Mouse (Mus musculus): ENCODE results near the gene Bcl6. TPM values are rescaled to one million over a fixed set of nuclear protein-coding genes. Genes with fewer than 3 reads are reported as not detected.

Gene Bcl6
- polyA plus RNA-seq, 1 experiment: 16.2 TPM

GRCm38 (mm10) chr16:23993351-23994321 is 5.0 kb upstream of the Bcl6 start:
- Histone ChIP-seq H3K27ac (ENCODE audit: insufficient read depth, low read length) (no peak overlapping the region), H3K4me3 (ENCODE audit: insufficient read depth, low read length) (no peak overlapping the region), H3K4me1 (ENCODE audit: control insufficient read depth, insufficient read depth, low read length) (no peaks in the 10 kb centered on the region; the same call in 1 of the 2 replicates)
- TF ChIP-seq POLR2A (IDR thresholded peaks at IDR 0.05; ENCODE audit: extremely low read depth, insufficient read depth, low read length) (no peak), CTCF (IDR thresholded peaks at IDR 0.05; ENCODE audit: extremely low read depth, insufficient read depth, low read length) (no peak)

GRCm38 (mm10) chr16:23991846-23992580 is 3.4 kb upstream of the Bcl6 start:
- TF ChIP-seq POLR2A (IDR thresholded peaks at IDR 0.05; ENCODE audit: extremely low read depth, insufficient read depth, low read length) (no peak), CTCF (IDR thresholded peaks at IDR 0.05; ENCODE audit: extremely low read depth, insufficient read depth, low read length) (no peak)
- H3K4me1 ChIP-seq (ENCODE audit: control insufficient read depth, insufficient read depth, low read length): no peaks in the 10 kb centered on the region; the same call in 1 of the 2 replicates
- H3K4me3 ChIP-seq (ENCODE audit: insufficient read depth, low read length): no peak overlapping the region
- H3K27ac ChIP-seq (ENCODE audit: insufficient read depth, low read length): no peak overlapping the region

- TF ChIP-seq CTCF (IDR thresholded peaks at IDR 0.05; ENCODE audit: extremely low read depth, insufficient read depth, low read length): peak; percentile 79
- TF ChIP-seq POLR2A (IDR thresholded peaks at IDR 0.05; ENCODE audit: extremely low read depth, insufficient read depth, low read length): no peak
- peak overlapping the region; percentile 1 for H3K4me3 ChIP-seq (ENCODE audit: insufficient read depth, low read length)
- H3K27ac ChIP-seq (ENCODE audit: insufficient read depth, low read length): no peak overlapping the region
- H3K4me1 ChIP-seq (ENCODE audit: control insufficient read depth, insufficient read depth, low read length): no peaks in the 10 kb centered on the region; the same call in 1 of the 2 replicates
Observed at GRCm38 (mm10) chr16:23991170-23991569, 2.5 kb upstream of the Bcl6 start.

DNA sequence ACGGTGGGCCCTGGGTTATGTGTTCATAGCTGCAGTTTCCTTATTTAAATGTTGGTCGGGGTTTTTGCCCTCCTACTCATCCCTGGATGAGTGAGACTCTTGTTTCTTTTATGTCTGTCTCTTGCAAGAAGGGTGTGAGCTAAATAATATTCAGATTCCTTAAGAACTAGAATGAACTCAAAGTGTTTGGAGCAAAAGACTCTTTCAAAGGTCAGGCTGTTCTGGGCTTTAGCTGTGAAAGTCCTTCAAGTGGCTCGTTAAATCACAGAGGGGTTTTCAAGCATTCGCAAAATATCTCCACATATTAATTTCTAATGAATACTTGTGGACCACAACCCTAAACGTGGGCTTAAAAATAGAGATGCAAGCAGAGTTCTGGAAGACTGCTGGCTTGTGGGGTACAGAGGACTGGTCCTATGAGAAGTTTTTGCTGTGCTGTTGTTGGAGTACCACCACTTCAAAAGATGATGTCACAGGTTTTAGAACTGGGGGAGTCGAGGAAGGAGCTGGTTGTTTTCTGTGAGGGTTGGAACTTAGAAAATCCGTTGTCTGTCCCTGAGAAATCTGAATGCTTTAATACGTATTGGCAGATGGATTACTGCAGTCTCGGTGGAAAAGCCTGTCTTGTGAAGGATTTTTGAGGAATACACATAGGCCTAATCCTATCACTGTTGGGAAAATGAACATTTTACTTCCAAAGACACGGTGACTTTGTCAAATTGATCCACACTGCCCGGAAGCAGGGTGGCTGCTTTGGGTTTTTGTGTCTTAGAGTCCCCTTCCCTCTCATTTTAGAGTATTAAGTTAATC is 1.7 kb upstream of the Bcl6 start:
- Histone ChIP-seq H3K4me3 (ENCODE audit: insufficient read depth, low read length) (peak overlapping the region; percentile 45; the same call in 1 of the 2 replicates), H3K27ac (ENCODE audit: insufficient read depth, low read length) (peak overlapping the region; percentile 84)

GRCm38 (mm10) chr16:23989209-23990160 is 833 bp upstream of the Bcl6 start:
- no peaks in the 10 kb centered on the region; the same call in 1 of the 2 replicates for H3K4me1 ChIP-seq (ENCODE audit: control insufficient read depth, insufficient read depth, low read length)
- H3K27ac ChIP-seq (ENCODE audit: insufficient read depth, low read length): peak overlapping the region; percentile 84
- TF ChIP-seq POLR2A (IDR thresholded peaks at IDR 0.05; ENCODE audit: extremely low read depth, insufficient read depth, low read length) (peak; percentile 33; the same call in 1 of the 2 replicates), CTCF (IDR thresholded peaks at IDR 0.05; ENCODE audit: extremely low read depth, insufficient read depth, low read length) (no peak)
- H3K4me3 ChIP-seq (ENCODE audit: insufficient read depth, low read length): peak overlapping the region; percentile 45

More for the DNA sequence above, 1.7 kb upstream of the Bcl6 start:
- no peaks in the 10 kb centered on the region; the same call in 1 of the 2 replicates for H3K4me1 ChIP-seq (ENCODE audit: control insufficient read depth, insufficient read depth, low read length)
- no peak for TF ChIP-seq POLR2A (IDR thresholded peaks at IDR 0.05; ENCODE audit: extremely low read depth, insufficient read depth, low read length)
- no peak for TF ChIP-seq CTCF (IDR thresholded peaks at IDR 0.05; ENCODE audit: extremely low read depth, insufficient read depth, low read length)

- H3K4me3 ChIP-seq (ENCODE audit: insufficient read depth, low read length): peak overlapping the region; percentile 45
- H3K27ac ChIP-seq (ENCODE audit: insufficient read depth, low read length): peak overlapping the region; percentile 79; the same call in 1 of the 2 replicates
- no peak for TF ChIP-seq CTCF (IDR thresholded peaks at IDR 0.05; ENCODE audit: extremely low read depth, insufficient read depth, low read length)
- TF ChIP-seq POLR2A (IDR thresholded peaks at IDR 0.05; ENCODE audit: extremely low read depth, insufficient read depth, low read length): no peak
- peaks cover 2% of the 10 kb centered on the region; the same call in 1 of the 2 replicates for H3K4me1 ChIP-seq (ENCODE audit: control insufficient read depth, insufficient read depth, low read length)
Observed at GRCm38 (mm10) chr16:23988157-23988465, 541 bp downstream of the Bcl6 start.

DNA sequence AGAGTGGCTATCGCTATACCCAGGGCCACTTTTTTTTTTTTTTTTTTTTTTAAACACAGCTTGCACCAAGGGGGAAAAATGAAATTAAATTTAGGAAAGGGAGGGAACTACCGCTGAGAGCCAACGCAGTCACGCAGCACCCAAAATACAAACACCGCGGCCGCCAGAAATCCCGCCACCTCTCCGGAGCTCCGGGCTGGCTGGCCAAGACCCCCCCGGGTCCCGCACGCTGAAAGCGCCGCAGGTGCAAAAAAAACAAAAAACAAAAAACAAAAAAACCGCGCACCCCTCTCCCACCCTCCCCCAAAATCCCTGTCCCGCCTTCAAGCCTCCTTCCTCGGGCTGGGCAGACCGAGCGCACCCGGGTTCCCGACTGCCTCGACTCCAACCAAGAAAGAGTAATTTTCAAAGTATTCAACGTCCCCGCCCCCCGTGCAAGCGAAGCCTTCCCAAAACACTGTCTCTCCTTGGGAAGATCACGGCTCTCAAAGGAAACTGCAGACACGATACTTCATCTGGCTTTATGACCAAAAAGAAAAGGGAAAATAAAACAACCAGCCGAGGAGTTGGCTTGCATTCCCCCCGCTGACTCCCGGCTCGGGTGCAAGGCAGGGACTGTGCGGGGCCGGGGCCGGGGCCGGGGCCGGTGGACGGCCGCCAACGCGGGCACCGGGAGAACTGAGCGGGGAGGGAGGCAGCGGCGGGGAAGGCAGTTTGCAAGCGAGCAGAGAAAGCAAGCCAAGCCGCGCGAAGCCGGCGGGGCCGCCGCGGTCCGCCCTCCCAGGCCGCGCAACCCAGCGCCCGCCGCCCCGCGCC is 1.1 kb downstream of the Bcl6 start:
- peak overlapping the region; percentile 45 for H3K4me3 ChIP-seq (ENCODE audit: insufficient read depth, low read length)
- peaks cover 2% of the 10 kb centered on the region; the same call in 1 of the 2 replicates for H3K4me1 ChIP-seq (ENCODE audit: control insufficient read depth, insufficient read depth, low read length)
- TF ChIP-seq POLR2A (IDR thresholded peaks at IDR 0.05; ENCODE audit: extremely low read depth, insufficient read depth, low read length) (no peak), CTCF (IDR thresholded peaks at IDR 0.05; ENCODE audit: extremely low read depth, insufficient read depth, low read length) (no peak)
- H3K27ac ChIP-seq (ENCODE audit: insufficient read depth, low read length): peak overlapping the region; percentile 79

All from cortical plate, adult 2 months (tissue).